Mouse (Mus musculus) left cerebral cortex, adult 8-10 months (tissue): Measurements from ENCODE around the gene Tvp23b. TPM values are rescaled to one million over a fixed set of nuclear protein-coding genes. Genes with fewer than 3 reads are reported as not detected.

Source experiments
- DNase-seq, 2 experiments: peaks; one replicate each; pipeline ENCODE4 v3.0.0; 2022; ENCODE audit warnings: low spot score in 2 of 2
- total RNA-seq, 4 experiments: library from RNA; stranded (reverse); gene quantifications; 2 replicates each; pipeline ENCODE4 v1.2.4; 2022

Gene Tvp23b
- total RNA-seq, 4 experiments from 2014 or later, result 29.9 to 35.5 (median 30.9) TPM

DNA sequence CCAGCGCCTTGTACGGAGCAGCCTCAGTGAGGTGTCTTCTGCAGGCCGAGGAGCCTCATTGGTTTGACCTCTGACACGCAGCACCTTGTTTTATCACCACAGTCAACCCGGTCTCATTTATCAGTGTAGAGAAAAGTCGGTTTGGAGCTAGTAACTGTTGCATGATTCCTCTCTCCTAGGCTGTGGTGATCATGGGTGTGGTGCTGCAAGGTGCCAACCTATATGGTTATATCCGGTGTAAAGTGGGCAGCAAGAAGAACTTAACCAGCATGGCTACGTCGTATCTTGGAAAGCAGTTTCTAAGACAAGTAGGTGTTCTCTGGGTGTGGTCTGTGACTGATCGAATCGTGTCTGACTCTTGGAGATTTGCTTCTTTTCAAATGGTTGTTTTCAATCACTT is 12.5 kb downstream of the Tvp23b start:
- DNase-seq, result no peak

DNA sequence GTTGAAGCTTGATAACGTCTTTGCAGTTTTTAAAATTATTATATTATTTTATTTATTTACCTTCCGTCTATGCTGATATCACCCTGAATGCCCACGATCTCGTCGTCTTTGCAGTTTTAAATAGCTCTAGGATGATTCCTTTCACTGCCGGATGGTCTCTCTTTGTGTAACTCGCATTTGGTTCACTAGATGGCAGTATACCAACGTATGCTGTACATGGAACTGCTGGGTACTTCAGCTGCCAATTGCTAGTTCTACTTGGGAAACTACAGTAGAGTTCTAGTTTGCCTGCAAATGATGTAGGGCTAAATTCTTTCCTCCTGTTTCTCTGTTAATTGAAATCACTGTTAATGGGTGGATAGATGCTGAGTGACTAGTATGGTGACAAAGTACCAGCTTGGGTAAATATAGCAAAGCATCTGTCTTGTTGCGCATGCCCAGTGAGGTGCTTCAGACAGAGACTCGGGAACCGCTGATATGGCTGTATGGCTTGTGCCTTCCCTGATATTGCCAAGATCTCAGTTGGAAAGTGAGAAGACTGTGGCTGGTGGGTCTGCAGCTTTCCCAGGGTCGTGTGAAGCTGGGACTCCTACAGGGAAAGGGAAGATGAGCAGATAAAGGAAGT is 22.6 kb downstream of the Tvp23b start:
- peak in 1 of 2 experiments; percentile 41 for DNase-seq

DNA sequence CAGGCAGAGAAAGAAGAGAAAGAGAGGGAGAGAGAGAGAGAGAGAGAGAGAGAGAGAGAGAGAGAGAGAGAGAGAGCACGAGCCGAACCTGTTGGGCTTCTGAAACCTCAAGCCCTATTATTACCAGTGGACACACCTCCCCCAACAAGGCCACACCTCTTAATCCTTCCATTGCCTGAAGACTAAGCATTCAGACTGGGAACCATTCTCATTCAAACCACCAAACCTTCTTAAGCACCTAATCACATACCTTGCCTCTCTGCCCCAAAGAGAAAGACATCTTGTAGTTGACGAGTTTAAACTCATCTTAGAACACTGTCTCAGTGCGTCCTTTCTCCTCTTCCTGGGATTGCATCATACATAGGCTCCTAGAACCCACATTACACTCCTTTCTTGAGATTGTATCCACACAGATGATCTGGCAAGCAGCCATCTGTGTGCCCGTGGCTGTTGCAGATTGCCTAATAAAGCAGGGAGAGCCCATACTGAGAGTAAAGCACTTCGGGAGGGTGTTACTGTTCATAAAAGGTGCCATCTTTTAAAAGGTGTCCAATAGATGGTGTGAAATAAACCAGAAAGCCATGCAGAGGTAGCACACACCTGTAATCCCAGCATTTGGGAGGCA is 24.7 kb downstream of the Tvp23b start:
- DNase-seq, result no peak

DNA sequence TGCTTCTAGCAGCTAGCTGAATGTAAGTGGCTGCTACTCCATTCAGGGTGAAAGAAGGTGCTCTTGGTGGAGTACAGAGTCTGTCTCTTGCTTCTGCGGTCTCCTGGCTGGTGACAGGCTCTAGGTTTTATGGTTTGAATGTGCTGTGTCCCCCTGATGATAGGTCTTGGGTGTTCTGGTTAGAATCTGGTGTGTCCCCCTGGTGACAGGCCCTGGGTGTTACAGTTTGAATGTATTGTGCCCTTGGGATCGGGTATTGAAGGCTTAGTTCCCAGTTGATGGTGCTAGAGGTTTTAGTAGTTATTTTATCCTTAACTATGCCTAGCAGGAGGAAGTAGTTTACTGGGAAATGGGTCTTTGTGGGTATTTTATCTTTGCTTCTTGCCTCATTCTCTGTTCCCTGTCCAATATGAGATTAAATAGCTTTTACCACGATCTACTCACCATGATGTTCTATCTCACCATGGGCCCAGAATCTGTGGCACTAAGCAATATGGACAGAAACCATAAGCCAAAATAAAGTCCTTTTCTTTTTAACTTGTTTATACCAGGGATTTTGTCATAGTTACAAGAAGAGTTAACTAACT is 30.6 kb downstream of the Tvp23b start:
- no peak for DNase-seq

- DNase-seq, result no peak
Observed at GRCm38 (mm10) chr11:62911362-62911761, 32.1 kb downstream of the Tvp23b start.

- DNase-seq, result no peak
Observed at GRCm38 (mm10) chr11:62913141-62913540, 33.9 kb downstream of the Tvp23b start.

DNA sequence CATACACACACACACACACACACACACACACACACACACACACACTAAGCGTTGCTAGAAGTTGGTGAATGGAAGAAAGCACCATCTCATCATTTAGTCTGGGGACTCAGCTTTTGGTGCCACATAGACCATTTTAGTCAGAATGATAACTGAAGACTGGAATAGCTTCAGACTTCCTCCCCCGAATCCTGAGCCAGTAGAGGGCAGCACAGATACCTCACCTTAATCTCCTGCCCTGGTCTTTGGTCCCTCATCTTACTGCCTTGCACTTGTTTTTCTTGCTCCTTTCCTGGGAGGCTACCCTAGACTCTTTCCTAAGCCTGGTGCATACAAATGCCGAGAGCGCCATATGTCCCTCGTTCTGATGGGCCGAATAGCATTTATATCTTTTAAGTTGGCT is 35.3 kb downstream of the Tvp23b start:
- DNase-seq, result no peak

GRCm38 (mm10) chr11:62915486-62915885 is 36.2 kb downstream of the Tvp23b start:
- no peak for DNase-seq

GRCm38 (mm10) chr11:62916765-62917164 is 37.5 kb downstream of the Tvp23b start:
- DNase-seq, result no peak

DNA sequence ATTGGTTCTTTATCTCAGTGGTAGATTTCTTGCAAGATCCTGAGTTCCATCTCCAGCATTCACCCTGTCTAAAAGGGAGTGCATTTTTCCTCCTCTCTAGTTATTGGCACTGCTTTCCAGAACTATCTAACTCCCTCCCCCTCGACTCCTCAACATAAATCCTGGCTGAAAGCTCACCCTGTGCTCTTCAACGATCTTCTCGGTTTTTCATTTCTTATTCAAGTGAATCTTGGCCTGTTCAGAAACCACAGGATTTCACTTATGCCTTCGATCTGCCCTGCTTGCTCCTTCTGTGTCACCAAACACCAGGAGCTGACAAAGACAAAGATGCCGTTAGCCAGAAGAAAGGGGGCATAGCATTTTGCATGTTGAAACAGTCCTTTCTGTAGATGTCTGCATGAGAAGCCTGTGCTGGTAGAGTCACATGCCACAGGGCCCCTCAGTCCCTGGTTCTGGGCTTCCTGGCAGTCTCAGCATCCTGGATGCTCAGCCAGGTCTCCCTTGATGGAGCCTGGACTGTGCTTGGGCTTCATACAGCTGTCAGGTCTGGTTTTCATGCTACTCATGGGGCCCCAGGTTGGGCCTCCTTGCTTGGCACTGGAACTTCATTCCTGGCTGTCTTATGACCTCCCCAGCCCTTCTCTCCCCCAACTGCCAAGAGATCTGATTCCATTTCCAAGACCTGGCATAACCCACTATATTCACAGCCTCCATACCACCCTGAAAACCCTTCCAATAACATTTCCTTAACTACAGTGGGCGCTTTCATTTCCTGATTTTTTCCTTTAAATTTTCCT is 40.9 kb downstream of the Tvp23b start:
- no peak for DNase-seq

GRCm38 (mm10) chr11:62920743-62921050 is 41.4 kb downstream of the Tvp23b start:
- DNase-seq, result no peak

DNA sequence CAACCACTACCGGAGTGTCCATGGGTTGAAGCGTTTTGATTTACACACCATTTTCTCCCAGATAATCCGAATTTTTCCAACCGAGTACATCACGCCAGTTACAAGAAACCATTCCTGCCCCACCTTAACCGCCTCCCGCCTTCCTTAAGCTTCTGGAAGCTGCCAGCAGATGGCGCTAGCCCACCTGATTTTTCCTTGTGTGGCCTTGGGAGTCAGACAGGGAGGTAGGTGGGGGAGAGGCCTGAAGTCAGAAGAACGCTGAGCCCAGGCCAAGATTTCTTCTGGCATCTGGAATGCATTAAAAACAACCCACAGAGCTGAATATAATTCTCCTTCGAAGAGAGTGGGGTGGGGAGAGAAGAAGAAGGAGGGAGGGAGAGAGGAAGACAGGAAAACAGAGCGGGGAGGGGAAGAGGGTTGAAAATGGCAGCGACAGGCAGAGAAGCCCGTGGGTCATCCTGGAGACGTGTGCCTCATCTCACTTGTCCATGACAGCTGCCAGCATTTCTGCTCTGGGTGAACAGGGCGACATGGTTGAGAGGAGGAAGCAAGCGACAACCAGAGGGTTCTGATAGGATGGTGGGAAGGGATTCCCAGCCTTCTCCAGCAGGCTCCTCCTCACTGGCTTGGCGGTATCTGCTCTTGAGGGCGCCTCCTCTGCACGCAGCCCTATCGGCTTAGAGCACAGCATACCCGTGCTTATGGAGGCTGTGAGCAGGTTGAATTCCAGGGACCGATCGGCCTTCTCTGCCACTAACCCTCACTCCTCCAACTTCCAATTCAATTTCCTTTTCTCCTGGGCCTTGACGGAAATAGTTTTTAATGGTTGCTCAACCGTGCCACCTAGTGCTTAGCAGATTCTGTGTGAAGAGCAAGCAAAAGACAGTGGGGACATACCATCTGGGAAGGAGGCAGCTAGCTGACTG is 42.1 kb downstream of the Tvp23b start:
- peak; percentile 88 to 89 for DNase-seq

- no peak for DNase-seq
Observed at GRCm38 (mm10) chr11:62924091-62924761, 45.0 kb downstream of the Tvp23b start.

DNA sequence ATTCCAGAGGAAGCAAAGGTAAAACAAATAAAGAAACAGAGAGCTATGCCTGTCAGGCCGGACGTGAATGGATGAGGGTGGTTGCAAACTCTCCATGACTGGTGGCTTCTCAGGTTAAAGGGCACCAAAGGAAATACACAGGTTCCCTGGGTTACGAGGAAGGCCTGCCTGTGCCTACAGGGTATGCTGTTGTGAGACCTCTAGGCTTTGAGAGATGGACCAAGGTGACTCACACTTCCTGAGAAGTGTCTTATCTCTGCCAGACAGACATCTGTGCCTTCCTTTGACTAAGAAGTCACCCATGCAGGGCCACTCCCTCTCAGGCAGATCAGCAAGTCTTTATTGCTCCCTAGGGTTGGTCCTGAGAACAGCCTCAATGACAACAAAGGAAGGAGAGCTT is 50.5 kb downstream of the Tvp23b start:
- no peak for DNase-seq

DNA sequence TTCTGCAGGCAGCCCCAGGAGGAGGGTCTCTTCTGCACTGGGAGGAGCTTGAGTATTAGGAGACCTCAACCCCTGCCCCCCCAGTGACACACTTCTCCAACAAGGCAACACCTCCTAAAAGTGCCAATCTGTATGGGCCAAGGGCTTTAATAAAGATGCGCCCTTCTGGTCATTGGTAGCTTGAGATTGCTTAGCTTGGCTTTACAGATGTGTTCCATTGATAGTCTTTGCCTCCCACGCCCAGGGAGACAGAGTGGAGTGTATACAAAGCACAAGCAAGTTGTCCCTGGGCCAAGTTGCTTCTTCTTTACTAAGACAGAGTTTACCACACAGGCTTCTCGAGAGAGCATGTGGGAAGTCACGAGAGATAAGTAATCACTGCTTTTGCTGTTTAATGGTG is 51.3 kb downstream of the Tvp23b start:
- no peak for DNase-seq

GRCm38 (mm10) chr11:62931141-62931540 is 51.9 kb downstream of the Tvp23b start:
- DNase-seq, result no peak

DNA sequence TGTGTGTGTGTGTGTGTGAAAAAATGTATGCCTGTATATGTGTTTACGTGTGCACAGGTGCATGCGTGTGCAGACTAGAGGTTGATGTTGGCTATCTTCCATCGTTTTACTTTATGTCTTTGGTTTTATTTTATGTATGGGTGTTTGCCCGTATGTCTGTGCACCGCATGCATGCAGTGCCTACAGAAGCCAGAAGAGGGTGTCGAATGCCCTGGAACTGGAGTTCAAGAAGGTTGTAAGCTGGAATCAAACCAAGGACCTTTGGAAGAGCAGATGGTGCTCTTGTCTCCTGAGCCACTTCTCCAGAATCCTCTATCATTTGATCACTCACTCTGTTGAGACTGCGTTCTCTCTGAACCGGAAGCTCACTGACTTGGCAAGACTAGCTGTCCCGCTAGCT is 53.8 kb downstream of the Tvp23b start:
- no peak for DNase-seq

DNA sequence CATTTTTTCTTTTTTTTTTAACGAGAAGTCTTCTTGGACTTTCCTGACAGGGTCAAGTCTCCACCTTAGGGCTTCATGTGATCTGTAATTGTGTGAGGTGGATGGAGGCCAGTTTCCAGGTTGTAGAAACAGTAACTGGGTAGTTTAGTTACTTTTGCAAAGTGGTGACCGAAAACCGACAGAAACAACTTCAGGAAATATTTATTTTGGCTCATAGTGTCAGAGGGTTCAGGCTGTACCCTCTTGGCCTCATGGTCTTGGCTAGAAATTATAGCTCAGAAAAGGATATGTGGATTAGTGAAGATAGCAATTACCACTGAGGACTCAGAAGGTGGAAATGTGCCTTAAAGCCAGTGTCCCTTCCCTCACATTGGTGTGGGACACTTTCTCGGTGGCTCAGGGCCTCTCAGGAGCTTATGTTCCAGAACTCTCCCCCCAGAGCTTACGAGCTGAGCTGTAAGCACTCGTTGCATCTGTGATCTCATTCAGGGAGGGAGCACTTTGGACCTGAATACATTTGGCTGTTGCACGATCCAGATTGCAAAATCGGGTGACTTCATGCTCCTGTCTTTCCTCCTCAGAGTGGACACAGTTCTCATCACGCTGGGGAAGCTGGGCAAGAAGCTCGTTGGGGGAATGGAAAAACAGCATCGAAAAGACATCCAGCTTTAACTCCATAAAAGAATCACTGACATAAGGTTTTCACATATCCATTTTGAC is 55.7 kb downstream of the Tvp23b start:
- no peak for DNase-seq

DNA sequence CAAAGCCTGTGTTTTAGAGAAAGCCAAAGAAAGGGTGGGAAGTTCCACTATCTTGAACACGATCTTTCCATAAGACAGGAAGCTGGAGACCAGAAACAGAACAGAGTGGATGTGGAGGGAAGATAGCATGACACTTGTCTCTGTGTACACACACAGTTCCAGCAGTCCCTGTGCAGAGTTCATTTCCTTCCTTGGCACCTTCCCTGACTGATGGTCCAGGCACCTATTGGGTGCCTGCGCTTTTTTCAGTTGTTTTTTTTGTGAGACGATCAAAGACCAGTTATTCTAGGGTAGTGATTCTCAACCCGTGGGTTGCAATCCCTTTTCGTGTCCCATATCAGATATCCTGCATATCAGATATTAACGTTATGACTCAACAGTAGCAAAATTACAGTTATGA is 58.7 kb downstream of the Tvp23b start:
- DNase-seq, result no peak

- no peak for DNase-seq
Observed at GRCm38 (mm10) chr11:62938921-62939320, 59.7 kb downstream of the Tvp23b start.
